Mouse (Mus musculus) layer of hippocampus, postnatal 36 days (tissue): ENCODE results near the gene Lca5. TPM values are rescaled to one million over a fixed set of nuclear protein-coding genes. Genes with fewer than 3 reads are reported as not detected.

Source experiments
- DNase-seq, 2 experiments: peaks; one replicate each; pipeline ENCODE4 v3.0.0; 2022
- total RNA-seq, 2 experiments: library from RNA; stranded (reverse); gene quantifications; 2 replicates each; pipeline ENCODE4 v1.2.3; 2021

The Lca5 gene
- total RNA-seq, 2 experiments from 2014 or later, result 13.4 to 16.1 TPM

GRCm38 (mm10) chr9:83389570-83389969, 51.4 kb downstream of the Lca5 start:
- DNase-seq, result no peak

- no peak for DNase-seq
Observed at GRCm38 (mm10) chr9:83386264-83386855, 54.6 kb downstream of the Lca5 start.

- DNase-seq, result no peak
Observed at GRCm38 (mm10) chr9:83385301-83385700, 55.6 kb downstream of the Lca5 start.

- no peak for DNase-seq
Observed at GRCm38 (mm10) chr9:83383235-83383634, 57.7 kb downstream of the Lca5 start.

GRCm38 (mm10) chr9:83382775-83383174, 58.2 kb downstream of the Lca5 start:
- DNase-seq, result no peak

- DNase-seq, result no peak
Observed at GRCm38 (mm10) chr9:83381317-83381716, 59.6 kb downstream of the Lca5 start.

GRCm38 (mm10) chr9:83379661-83380060, 61.3 kb downstream of the Lca5 start:
- no peak for DNase-seq

- DNase-seq, result no peak
Observed at GRCm38 (mm10) chr9:83377132-83377531, 63.8 kb downstream of the Lca5 start.

GRCm38 (mm10) chr9:83375522-83376176, 65.3 kb downstream of the Lca5 start:
- DNase-seq, result no peak

- DNase-seq, result no peak
Observed at GRCm38 (mm10) chr9:83370907-83371306, 70.0 kb downstream of the Lca5 start.

- no peak for DNase-seq
Observed at GRCm38 (mm10) chr9:83368234-83368633, 72.7 kb downstream of the Lca5 start.

GRCm38 (mm10) chr9:83355802-83356201, 85.1 kb downstream of the Lca5 start:
- DNase-seq, result no peak

- DNase-seq, result no peak
Observed at GRCm38 (mm10) chr9:83353316-83353715, 87.6 kb downstream of the Lca5 start.

- DNase-seq, result no peak
Observed at GRCm38 (mm10) chr9:83351171-83351570, 89.8 kb downstream of the Lca5 start.

- peak in 1 of 2 experiments; percentile 25 for DNase-seq
Observed at GRCm38 (mm10) chr9:83350613-83351012, 90.3 kb downstream of the Lca5 start.

GRCm38 (mm10) chr9:83349905-83350304, 91.0 kb downstream of the Lca5 start:
- no peak for DNase-seq

- peak; percentile 65 to 68 for DNase-seq
Observed at GRCm38 (mm10) chr9:83349504-83349903, 91.4 kb downstream of the Lca5 start.

GRCm38 (mm10) chr9:83347521-83347920, 93.4 kb downstream of the Lca5 start:
- DNase-seq, result no peak

GRCm38 (mm10) chr9:83342491-83343370, 98.2 kb downstream of the Lca5 start:
- DNase-seq, result no peak
